Mouse (Mus musculus) cerebellum, postnatal 4 days (tissue): Measurements from ENCODE around the gene Bach2.

Source experiments
- DNase-seq, 2 experiments: peaks; one replicate each; pipeline ENCODE4 v3.0.0; 2022; ENCODE audit warnings: low spot score in 2 of 2, mixed read lengths in 1 of 2

The Bach2 gene

DNA sequence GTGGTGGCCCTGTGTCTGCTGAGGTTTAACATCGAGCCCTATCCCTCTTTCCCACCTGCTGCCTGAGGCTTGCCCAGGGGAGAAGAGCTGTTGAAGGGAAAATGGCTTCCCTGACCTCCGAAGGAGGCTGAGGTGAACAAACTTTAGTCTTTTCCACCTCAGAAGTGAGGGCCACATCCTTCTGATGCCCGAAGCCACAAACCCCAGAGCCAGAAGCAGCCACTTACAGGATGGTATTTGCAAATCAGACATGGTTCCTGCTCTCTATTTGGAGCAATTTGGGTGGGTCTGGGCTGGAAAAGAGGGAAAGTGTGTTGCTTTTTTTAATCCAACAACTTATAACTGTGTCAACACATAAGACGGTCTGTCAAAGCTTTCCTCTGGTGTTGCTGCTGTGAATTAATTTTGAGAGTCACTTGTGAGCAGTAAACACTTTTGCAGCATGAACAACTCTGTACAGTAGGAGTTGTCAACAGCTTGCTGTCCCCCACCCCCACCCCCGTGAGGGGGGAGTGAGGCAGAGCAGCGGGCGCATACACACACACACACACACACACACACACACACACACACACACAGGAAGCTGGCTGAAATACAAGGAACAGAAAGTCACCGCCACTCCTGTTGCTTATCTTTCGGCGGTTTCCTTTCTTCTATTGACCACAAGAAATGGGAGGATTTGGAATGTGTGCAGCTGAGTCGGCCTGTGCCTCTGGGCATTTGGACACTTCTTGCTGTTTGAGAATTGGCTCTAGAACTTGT lies 149.1 kb downstream of the Bach2 start:
- peak in 1 of 2 experiments; percentile 28 for DNase-seq

DNA sequence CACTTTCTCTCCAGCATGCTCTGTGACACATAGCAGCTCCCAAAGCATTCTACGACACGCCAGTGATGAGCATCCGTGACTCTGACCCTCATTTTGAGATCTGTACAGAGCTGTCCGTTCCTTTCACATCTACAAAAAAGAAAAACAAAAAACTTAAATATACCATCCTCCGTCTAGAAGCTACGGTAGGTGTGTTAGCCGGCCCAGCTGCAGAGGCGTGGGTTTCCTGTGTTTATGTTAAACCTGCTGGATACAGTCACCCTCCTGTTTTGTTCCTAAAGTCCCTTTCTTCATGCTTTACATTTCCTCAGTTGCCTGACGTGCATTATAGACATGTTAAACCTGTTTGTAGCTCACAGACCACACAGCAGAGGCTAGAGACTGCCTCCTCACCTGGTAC lies 150.0 kb downstream of the Bach2 start:
- DNase-seq = no peak

DNA sequence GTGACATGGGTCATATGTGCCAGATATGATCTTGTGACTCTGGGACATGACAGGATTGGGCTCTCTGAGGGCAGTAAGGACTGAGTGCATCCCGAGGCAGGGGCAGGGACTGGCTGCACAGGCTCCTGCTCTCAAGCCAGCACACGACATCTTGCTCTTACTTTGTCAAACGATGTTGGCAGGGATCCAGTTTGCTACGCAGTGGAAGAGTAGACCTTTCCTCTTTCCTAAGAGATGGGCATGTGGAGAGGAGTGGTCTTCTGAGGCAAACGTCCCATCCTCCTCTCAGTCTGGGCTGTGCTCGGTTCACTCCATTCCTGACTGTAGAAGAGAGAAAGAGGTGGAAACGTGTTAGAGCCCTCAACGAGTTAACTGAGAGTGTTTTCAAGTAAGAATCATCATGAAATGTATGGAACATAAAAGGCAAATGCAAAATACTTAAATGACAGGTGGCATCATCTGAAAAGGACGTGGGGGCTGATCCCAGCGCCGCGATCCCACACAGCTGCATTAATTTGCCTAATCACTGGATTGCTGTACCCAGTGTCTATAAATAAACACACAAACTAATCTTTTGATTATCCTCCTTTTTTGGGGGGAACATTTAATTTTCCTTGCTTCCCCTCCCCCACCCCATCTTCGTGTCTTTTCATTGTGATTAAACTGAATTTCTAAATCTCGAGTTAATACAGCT lies 150.7 kb downstream of the Bach2 start:
- no peak for DNase-seq

DNA sequence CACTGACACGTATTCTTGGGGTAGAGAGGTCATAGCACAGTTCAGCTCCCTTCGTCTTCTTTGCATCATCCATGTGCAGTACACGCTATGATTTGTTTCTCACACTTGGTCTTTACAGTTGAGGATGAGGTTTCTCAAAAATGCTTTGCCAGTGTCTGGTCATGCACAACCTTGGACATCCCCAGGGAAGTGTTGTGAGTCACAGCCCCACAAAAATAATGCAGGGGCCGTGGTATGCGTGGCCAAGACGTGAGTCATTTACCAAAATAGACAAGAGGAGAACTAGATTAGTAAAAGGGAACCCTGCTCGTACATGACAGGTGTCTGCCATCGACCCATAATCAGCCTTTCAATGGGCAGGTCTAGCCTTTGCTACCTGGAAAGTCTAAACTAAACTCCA lies 152.7 kb downstream of the Bach2 start:
- DNase-seq = no peak

DNA sequence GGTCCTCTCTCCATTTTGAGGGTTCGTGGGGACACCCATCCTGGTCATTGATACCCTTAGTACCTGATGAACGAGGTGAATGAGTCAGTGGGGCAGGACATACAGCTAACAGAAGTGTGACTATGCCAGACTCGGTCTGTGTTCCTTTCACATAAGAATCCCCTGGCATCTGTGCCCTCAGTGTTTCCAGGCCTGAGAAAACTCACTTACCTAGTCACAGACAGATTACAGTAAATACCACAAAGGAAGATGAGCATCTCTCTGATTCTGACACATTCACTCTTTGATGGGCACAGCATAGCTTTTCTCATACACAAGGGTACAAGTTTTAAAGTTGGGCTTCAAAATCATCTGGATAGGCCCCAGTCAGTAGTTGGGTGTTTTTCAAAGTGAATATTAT lies 154.6 kb downstream of the Bach2 start:
- DNase-seq = no peak

DNA sequence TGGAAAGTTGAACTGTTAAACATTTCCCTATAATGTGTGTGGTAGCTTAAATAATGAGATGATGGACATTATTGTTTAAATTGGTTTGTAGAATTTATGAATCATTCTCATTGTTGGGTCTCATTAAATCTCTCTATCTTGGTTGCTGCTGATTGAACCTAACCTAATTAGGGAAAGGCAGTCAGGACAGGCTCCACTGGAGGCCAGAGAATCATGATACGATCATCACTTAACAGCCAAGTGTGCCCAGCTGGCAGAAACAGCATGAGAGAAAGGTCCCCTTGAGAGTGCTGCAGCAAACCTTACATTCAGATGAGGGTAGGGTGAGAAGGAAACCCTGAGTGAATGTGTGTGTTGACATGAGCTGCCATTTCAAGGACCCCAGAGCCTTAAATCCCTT lies 155.3 kb downstream of the Bach2 start:
- DNase-seq = no peak

DNA sequence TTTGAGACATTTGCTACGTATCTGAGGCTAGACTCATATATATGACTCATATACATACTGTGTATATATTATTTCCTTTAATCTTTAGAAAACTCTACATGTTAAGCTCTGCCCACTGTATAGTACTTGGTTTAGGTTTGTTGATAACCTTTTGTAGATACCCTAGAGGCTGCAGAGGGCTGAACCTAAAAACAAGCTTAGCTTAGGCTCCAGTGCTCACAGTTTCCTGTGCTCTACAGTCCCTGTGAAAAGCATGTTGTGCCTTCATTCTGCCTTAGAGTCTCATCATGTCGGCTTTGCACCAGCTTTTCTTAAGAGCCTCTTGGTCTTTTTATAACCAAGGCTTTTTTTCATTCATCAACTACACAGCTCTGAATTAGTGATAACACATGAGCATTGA lies 156.2 kb downstream of the Bach2 start:
- no peak for DNase-seq

DNA sequence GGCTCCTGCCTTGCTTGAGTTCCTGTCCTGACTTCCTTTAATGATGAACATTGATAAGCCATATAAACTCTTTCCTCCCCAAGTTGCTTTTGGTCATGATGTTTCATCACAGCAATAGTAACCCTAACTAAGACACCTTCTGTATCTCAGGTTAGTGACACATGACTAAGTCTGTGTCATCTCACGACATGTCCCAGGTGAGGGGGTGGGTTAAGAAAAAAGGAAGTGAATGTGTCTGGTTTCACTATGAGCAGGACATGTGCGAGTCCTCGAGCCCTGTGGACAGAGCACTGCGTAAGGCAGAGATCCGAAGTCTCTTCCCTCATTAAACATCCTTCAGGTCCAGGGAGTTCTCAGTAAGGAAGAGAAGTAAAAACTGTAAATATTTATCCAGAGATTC lies 162.9 kb downstream of the Bach2 start:
- DNase-seq = no peak

DNA sequence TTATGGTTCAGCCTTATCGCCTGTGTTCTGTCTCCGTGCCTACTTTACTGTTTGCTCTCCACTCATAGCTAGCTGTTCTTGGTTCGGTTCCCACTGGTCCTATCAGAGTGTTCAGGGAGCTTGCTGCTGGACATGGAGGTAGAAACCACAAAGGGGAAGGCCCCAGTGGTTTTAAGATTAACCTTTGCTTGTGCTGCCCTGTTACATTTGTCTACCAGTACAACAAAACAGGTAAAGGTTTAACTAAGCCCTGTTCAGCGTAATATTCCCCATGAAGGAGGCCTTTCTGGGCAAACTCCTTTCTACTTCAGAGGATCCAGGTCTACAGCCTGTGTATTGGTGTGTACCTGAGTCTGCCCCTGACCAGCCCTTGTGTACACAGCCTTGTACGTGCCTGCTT lies 164.9 kb downstream of the Bach2 start:
- no peak for DNase-seq

DNA sequence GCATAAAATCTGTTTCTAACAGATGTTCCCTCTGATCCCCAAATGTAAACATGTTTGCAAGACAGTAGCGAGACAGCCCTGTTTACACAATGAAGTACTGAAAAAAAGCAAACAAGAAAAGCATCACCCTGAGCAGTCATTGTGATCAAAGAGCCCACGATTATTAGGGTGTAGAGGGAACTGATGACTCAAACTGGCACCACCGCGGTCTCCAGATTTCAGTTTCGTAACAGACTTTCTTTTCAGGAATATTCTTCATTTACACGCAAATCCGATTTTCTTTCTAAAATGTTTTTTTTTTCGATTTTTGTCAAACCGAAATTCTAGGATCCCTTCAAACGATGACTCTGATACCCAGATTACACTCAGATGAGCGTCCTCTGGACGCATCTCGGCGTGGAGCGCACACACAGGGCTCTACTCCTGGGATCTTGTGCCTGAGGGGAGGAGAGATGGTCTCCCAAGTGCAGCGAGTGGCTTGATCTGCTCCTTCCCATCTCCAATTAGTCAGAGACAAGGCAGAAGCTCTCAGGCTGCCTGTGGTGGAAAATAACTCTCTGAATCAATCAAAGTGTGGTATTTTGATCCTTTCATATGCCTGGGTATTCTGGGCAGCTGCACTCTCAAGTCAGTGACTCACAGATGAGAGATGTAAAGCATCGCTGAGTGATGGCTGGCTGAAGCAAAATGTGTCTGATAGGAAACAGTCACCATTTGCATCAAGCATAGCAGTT lies 166.7 kb downstream of the Bach2 start:
- no peak for DNase-seq

DNA sequence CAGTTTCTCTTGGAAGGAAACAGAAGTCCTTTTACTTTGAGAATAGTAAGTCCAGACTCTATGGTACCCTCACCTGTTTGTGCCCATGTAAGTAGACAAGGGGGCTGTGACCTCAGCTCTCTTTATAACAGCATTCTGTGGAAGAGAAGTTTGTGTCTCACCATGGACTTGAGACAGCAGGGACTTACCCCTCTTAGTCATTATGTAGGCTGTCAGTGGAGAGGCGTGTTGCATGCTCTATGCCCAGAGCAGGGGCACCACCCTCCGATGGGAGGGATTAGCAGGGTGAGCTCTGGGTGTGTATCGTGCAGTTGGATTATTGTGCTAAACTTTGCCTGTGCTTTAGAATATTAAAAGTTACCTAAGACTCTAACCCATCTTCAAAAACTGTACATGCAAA lies 167.4 kb downstream of the Bach2 start:
- no peak for DNase-seq

DNA sequence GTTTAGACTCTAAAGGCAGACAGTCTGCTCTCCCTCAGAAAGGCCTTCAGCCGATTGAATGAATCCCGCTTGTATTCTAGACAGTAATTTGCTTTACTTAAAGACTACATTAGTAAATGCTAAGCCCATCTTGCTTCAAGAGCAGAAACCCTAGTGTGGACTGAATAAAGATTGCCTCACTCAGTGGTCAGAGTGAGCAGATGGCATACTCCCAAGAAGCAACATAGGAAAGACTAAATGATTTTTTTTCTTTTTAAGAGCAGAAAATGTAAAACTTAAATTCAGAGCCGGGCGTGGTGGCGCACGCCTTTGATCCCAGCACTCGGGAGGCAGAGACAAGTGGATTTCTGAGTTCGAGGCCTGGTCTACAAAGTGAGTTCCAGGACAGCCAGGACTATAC lies 169.9 kb downstream of the Bach2 start:
- DNase-seq = no peak

DNA sequence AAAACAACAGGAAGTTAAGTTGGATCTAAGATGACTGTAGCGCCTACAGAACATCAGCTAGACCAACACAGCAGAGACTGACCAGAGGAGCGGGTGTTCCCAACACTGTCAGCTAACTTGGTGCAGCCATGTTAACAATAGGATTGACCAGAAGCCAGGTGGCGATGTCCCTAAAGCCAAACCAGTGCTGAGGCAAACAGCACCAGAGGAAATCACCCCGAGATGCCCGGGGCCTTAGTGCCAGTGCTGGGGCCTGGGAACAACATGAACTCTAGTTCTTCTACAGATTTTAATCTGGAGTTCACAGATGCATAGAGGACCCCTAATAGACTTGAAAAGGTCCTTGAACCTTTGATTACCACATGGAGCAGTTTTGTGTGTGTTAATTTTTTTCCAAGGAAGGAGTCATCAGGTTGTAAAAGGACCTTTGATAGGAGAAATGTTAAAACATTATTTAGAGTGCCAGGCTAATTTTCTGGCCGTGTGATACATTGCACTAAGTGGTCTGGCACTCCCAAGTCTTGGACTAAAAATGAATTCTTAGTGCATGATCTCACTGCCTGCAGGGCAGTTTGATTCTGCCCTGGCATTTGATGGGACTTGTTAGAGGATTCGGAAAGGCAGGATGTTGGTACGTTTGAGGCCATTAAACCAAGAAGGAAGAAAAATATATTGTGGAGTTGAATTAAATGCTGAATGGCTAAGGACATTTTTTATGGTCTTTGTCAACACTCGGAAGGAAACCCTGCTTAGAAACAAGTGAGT lies 170.7 kb downstream of the Bach2 start:
- no peak for DNase-seq

DNA sequence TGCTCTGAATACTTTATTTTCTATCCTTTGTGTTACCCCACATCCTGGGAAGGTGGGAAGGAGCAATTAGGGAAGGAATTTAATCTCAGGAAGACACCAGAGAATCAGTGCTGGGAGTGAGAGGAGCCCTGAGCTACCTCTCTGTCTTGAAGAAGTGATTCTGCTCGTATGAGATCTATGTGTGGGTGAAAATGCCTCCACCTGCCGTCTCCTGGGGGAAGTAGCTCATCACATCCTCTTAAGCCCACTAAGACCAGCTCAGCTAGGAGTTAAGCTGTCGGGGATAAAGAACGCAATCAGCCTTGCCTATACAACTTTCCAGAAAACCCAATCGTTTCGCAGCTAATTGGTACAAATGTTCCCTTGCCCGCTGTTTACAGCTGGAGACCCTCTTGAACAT lies 174.5 kb downstream of the Bach2 start:
- DNase-seq = no peak

DNA sequence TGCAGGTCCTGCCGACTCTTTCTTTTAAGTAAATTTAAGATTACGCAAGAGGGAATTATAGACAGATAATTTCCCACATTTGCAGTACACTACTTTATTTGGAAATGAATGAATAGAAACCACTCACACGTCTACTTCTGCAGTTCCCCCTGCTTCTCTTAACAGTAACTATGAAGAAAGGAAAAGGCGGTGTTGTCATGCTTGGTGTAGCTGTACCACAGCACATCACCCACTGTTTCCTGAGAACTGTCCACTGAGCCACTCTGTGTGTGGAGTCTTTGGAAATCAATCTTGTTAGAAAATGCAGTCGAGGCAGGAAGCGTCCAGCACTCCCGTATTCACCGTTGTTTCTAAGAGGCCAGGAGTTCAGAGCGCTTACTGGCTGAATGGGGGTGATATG lies 174.9 kb downstream of the Bach2 start:
- no peak for DNase-seq

DNA sequence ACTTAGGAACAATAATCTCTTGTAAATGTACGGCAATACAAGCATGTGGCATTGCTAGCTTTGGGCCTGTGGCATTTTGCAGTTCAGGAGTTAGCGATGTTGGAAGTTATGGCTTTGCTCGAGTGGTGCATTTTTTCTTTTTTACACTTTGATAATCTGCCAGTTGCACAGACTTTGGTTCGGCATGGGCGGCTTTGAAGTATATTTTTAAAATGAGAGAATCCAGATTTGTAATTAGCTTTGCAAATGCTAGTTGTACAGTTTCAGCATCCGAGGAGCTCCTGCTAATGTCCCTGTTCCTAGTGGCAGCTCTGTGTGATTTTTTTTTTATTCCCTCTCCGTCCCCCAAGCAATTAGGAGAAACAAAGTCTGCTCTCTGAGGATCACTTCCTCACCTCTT lies 176.4 kb downstream of the Bach2 start:
- no peak for DNase-seq

DNA sequence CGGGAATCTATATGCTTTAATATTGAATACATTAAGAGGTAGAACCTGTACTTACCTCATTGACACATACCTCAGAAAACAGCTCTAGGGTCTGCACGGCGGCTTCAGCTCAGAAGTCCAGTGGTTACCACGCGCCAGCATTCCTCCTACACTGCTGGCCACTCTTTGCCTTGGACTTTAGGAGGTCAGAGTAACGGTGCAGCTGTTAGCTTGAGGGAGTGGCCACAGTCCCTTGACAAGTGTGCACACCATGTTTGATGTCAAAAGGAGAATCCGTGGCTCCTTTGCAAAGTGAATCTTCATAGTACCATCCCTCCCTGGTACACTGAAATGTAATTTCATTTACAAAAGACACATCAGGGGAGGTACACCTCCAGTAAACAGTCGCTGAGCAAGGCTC lies 179.3 kb downstream of the Bach2 start:
- no peak for DNase-seq

DNA sequence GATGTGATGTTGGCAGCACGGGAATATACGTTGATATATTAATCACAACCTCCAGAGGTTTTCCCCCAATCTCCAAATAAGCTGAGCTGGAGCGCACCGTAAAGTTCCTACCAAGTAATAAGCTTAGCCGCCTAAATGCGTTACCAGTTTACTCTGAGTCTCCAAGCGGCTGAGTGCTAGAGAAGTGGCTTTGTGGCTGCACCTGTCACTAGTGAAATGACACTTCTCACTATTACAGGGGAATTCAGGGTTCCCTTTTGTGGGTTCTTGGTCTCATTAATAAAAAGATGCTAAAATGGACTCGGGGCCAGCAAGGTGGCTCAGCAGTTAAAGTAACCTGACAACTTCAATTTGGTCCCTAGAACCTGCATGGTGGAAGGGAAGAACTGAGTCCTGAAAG lies 183.0 kb downstream of the Bach2 start:
- no peak for DNase-seq

DNA sequence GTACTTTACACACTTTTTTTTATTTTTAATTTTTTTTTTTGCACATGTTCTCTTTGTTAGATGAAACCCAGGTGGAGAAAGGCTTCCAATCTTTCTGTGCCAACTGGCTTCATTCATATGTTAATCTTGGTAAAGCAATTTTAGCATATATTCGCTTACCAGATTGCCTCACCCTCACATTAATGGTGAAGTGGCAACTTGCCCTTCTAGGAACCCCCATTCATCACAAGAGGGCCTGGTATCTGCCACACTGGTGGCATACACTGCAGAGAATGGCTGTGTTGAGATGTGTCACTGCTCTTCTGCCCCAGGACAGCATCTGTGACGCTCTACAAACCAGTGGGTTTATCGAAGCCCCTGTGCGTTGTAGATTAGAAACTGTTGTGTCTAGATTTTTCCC lies 183.8 kb downstream of the Bach2 start:
- no peak for DNase-seq

DNA sequence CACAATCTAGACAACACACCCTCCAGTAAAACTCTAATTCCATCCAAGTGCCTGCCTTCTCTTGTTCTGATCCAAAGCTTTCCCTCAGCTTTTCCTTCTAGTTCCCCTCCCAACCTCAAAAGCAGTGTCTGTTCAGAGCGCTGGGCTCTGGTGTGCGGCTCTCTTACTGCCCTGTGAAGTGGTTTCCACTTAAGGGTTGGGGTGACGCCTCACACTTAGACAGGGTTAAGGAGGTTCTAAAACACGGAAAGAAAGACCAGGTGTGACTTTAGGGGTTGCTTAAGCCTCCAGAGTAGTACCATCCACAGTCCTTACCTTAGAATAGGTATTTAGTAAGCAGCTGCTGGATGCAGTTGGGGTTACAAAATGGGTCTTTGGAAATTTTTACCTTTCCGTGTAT lies 185.1 kb downstream of the Bach2 start:
- DNase-seq = no peak

DNA sequence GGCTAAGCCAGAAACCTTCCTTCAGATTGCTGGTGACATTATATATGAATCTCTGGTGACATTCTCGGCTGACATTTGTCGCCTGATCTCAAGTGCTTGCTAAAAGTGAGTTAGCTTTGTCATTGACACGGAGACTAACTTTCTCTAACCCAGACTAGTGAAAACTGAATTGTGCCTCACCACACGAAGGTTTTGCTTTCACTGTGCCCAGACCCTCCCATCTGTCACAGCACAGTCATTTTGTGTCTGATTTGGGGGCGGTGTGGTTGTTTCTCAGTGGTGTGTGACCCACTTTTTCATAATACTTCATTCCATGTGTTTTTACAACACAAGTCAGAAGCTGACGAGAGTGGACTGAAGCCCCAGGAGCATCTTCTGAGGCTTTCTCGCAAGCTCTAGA lies 185.8 kb downstream of the Bach2 start:
- DNase-seq = no peak

DNA sequence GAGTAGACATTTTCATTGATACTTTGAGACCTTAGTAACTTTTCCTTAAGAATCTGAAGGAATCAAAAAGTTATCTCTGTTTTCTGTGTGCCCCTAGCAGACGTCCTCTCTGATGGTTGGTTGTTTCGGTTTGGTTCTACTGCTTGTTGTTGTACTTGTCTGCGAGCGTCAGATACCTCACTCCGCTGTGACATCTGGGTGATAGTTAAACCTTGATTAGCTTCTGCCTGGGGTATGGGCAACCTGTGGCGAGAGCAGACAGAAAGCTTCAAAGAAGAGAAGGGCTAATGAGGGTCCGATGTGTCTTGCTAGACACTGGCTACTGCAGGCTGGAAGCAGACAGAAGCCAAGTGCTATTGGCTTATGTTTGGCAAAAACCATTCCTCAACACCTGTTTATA lies 186.5 kb downstream of the Bach2 start:
- DNase-seq = no peak
